Mouse (Mus musculus) lung, adult 2 months (tissue): ENCODE data around the gene Pla2r1. TPM values are rescaled to one million over a fixed set of nuclear protein-coding genes. Genes with fewer than 3 reads are reported as not detected.

Source experiments
- DNase-seq: peaks from one replicate; pipeline ENCODE4 v3.0.0; 2022
- H3K4me1 ChIP-seq: fragments of 200-500 bp; 2 replicates; pipeline ENCODE4 v1.6.1; 2011; ENCODE audit warnings: low read length; ENCODE audit not compliant: control insufficient read depth, insufficient read depth
- H3K4me3 ChIP-seq: fragments of 200-500 bp; replicated peaks from 2 replicates; pipeline ENCODE3; 2011; ENCODE audit warnings: low read depth, mild to moderate bottlenecking, control low read depth, low read length; ENCODE audit errors: extremely low read depth
- CTCF ChIP-seq: fragments of 200-500 bp; IDR thresholded peaks from 2 replicates; pipeline ENCODE4 v1.5.1; 2011; ENCODE audit warnings: mild to moderate bottlenecking, low read length, control low read depth; ENCODE audit not compliant: insufficient read depth
- POLR2A ChIP-seq: fragments of 200-500 bp; IDR thresholded peaks from 2 replicates; pipeline ENCODE4 v1.6.1; 2011; ENCODE audit warnings: low read depth, mild to moderate bottlenecking, control low read depth, low read length, borderline replicate concordance; ENCODE audit errors: extremely low read depth
- WGBS: fragments of 180-500 bp; shearing (Covaris S2); methylation state at CpG from one replicate; pipeline ENCODE4 v1.1.7; 2018; 5-methylcytosine and 5-hydroxymethylcytosine counted together
- polyA plus RNA-seq: library from polyadenylated mRNA; depleted of rRNA; stranded (reverse); fragments of >200 nt; gene quantifications from 2 replicates; pipeline ENCODE4 v1.2.3, GENCODE M21; 2012

Pla2r1 gene
- polyA plus RNA-seq, 1 experiment = 14.1 TPM

DNA sequence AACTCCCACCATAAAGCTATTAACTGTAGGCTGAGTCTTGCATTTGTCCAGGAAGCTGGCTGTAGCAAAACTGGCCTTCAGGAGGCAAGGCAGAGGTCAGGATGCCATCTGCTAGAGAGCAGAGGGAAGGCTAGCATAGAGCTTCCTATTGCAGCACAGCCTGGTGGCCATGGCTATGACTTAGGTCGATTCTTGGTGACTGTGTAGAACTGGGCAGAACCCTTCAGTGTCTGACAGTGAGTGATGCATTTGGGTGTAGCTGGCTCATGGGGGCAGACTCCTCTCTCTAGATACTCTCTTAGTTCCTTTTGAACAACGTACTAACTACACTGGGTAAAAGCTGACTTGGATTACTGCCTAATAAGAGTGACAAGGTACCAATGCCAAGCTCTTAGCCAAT is 48.0 kb downstream of the Pla2r1 start:
- TF ChIP-seq CTCF = no peak
- TF ChIP-seq POLR2A = no peak
- no peaks in the 10 kb centered on the region for H3K4me1 ChIP-seq
- DNase-seq = no peak
- no peak overlapping the region for H3K4me3 ChIP-seq
- 34% methylated on average over 2 of the region's 2 CpGs for WGBS

GRCm38 (mm10) chr2:60504718-60505117 is 48.4 kb downstream of the Pla2r1 start:
- TF ChIP-seq CTCF (no peak), POLR2A (no peak)
- no peak for DNase-seq
- Histone ChIP-seq H3K4me1 (no peaks in the 10 kb centered on the region), H3K4me3 (no peak overlapping the region)
- WGBS = 21% methylated on average over 2 of the region's 2 CpGs

DNA sequence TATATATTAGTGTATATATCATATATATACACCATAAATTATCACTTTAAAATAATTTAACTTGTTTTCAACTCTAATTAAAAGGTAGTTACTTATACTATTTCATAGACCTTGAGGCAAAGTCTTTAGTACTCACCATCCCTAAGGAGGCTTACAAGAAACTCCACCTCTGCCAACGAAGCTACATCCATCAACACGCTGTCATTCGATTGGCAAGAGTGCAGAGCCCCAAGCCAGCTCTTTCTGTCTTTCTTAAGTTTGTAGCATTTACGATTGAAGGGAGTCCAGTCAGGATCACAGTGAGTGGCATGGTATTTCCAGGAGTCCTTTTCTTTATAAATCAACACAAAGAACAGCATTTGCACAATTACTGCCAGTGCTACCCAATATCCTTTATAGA is 49.1 kb downstream of the Pla2r1 start:
- DNase-seq = no peak
- no peak overlapping the region for H3K4me3 ChIP-seq
- TF ChIP-seq POLR2A (no peak), CTCF (no peak)
- H3K4me1 ChIP-seq = no peaks in the 10 kb centered on the region
- WGBS = 66% methylated on average over 4 of the region's 4 CpGs

GRCm38 (mm10) chr2:60500583-60501116 is 52.5 kb downstream of the Pla2r1 start:
- DNase-seq = no peak
- no peaks in the 10 kb centered on the region for H3K4me1 ChIP-seq
- WGBS = 76% methylated on average over 1 of the region's 1 CpGs
- TF ChIP-seq POLR2A (no peak), CTCF (no peak)
- no peak overlapping the region for H3K4me3 ChIP-seq

DNA sequence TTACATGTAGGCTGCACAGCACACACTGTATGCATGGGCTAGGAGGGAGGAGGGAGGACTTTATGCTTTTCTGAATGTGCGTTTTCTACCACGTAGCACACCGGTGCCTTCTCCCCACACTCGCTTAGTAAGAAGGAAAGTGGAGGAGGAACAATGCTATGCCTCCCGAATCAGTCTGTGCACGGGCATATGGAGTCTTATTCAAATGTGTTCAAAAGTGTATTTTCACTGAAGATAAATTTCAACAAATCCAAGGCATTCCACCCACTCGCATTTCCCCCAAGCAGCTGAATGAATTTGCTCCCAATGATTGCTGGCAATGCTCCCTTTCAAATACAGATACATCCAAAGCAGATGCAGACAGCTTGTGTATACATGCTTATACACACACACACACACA is 73.2 kb downstream of the Pla2r1 start:
- no peak for DNase-seq
- TF ChIP-seq CTCF (no peak), POLR2A (no peak)
- 89% methylated on average over 7 of the region's 7 CpGs for WGBS
- no peaks in the 10 kb centered on the region for H3K4me1 ChIP-seq
- no peak overlapping the region for H3K4me3 ChIP-seq

- no peak for DNase-seq
- H3K4me3 ChIP-seq = no peak overlapping the region
- 93% methylated on average over 2 of the region's 2 CpGs for WGBS
- no peaks in the 10 kb centered on the region for H3K4me1 ChIP-seq
- TF ChIP-seq POLR2A (no peak), CTCF (no peak)
Observed at GRCm38 (mm10) chr2:60478778-60479177, 74.3 kb downstream of the Pla2r1 start.

- H3K4me3 ChIP-seq = no peak overlapping the region
- WGBS = 78% methylated on average over 11 of the region's 11 CpGs
Observed at GRCm38 (mm10) chr2:60468901-60469770, 84.0 kb downstream of the Pla2r1 start.

GRCm38 (mm10) chr2:60452376-60452775 is 100.7 kb downstream of the Pla2r1 start:
- H3K4me1 ChIP-seq = no peaks in the 10 kb centered on the region
- TF ChIP-seq CTCF (no peak), POLR2A (no peak)
- no peak overlapping the region for H3K4me3 ChIP-seq
- 94% methylated on average over 7 of the region's 7 CpGs for WGBS
- DNase-seq = no peak

More at GRCm38 (mm10) chr2:60468901-60469770, 84.0 kb downstream of the Pla2r1 start:
- DNase-seq = no peak
- H3K4me1 ChIP-seq = no peaks in the 10 kb centered on the region
- TF ChIP-seq CTCF = no peak
- TF ChIP-seq POLR2A = no peak

DNA sequence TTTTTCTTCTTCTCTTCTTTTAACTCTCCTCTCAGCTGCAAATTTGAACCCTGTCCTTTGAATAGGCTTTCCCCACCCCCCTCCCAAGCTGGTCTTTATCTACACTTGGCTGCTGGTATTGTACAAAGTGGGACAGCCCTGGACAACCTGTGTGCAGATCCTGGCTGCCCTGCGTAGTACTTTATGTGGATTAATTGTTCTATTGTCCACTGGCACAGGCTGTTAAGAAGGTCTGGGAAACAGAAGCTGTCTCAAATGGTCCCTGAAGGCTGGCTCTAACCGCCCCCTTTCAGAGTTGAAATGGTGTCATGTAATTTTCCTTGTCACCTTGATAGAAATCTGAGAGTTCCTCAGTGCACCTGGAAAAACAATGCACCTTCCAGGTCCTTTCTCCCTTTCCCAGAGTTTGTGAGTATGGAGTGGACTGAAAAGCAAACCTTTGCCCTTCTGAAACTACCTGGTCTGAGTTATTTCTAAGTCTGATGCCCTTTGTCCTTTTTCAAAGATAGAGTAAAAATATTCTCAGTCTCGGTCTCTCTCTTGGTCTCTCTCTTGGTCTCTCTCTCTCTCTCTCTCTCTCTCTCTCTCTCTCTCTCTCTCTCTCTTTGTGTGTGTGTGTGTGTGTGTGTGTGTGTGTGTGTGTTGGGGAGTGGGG is 101.9 kb downstream of the Pla2r1 start:
- Histone ChIP-seq H3K4me1 (no peaks in the 10 kb centered on the region), H3K4me3 (no peak overlapping the region)
- no peak for DNase-seq
- 75% methylated on average over 3 of the region's 3 CpGs for WGBS
- TF ChIP-seq CTCF (no peak), POLR2A (no peak)

- TF ChIP-seq POLR2A (no peak), CTCF (no peak)
- DNase-seq = no peak
- WGBS = 42% methylated on average over 6 of the region's 6 CpGs
- Histone ChIP-seq H3K4me1 (no peaks in the 10 kb centered on the region), H3K4me3 (no peak overlapping the region)
Observed at GRCm38 (mm10) chr2:60449732-60450131, 103.4 kb downstream of the Pla2r1 start.
